Mouse (Mus musculus) lung, embryonic 14.5 days (tissue): Measurements from ENCODE around the gene Dgkh. TPM values are rescaled to one million over a fixed set of nuclear protein-coding genes. Genes with fewer than 3 reads are reported as not detected.

Source experiments
- ATAC-seq: fragments of 200-750 bp; cut with Nextera tagmentation; 2 replicates; pipeline ENCODE4 v1.8.0; 2017; ENCODE audit warnings: mild to moderate bottlenecking, moderate TSS enrichment, moderate library complexity; ENCODE audit not compliant: insufficient read depth
- DNase-seq: peaks from one replicate; pipeline ENCODE4 v3.0.0-alpha.2; 2015
- H3K27ac ChIP-seq: fragments of 300-500 bp; sonication (generic); 2 replicates; pipeline ENCODE4 v1.5.1; 2014; ENCODE audit warnings: low read depth, mild to moderate bottlenecking, moderate library complexity
- H3K27me3 ChIP-seq: fragments of 300-500 bp; sonication (generic); 2 replicates; pipeline ENCODE4 v1.6.1; 2014; ENCODE audit warnings: low read length, control low read depth; ENCODE audit not compliant: insufficient read depth
- H3K36me3 ChIP-seq: fragments of 300-500 bp; sonication (generic); 2 replicates; pipeline ENCODE4 v1.6.1; 2014; ENCODE audit warnings: control low read depth; ENCODE audit not compliant: insufficient read depth
- H3K4me1 ChIP-seq: fragments of 300-500 bp; sonication (generic); 2 replicates; pipeline ENCODE4 v1.6.1; 2014; ENCODE audit warnings: antibody characterized with exemption, control low read depth; ENCODE audit not compliant: insufficient read depth
- H3K4me2 ChIP-seq: fragments of 300-500 bp; sonication (generic); 2 replicates; pipeline ENCODE4 v1.6.1; 2014; ENCODE audit warnings: mild to moderate bottlenecking
- H3K4me3 ChIP-seq: fragments of 300-500 bp; sonication (generic); 2 replicates; pipeline ENCODE4 v1.5.1; 2014; ENCODE audit warnings: low read depth, low read length
- H3K9ac ChIP-seq: fragments of 300-500 bp; sonication (generic); 2 replicates; pipeline ENCODE4 v1.6.1; 2014
- H3K9me3 ChIP-seq: fragments of 300-500 bp; sonication (generic); 2 replicates; pipeline ENCODE4 v1.6.1; 2016; ENCODE audit warnings: low read depth, low read length, control low read depth
- CTCF ChIP-seq: IDR thresholded peaks from 2 replicates; pipeline ENCODE4 v1.5.1; 2016; ENCODE audit warnings: antibody characterized with exemption, low read depth
- WGBS: fragments of 180-500 bp; shearing (Covaris S2); extraction: QIAGEN DNeasy Blood & Tissue Kit; methylation state at CpG from one replicate; pipeline ENCODE4 v1.1.7; 2014; 5-methylcytosine and 5-hydroxymethylcytosine counted together
- polyA plus RNA-seq: library from polyadenylated mRNA; unstranded; fragments of >200 nt; fragmentation: Nextera tagmentation; extraction: Ambion mirVana; gene quantifications from 2 replicates; pipeline ENCODE4 v1.2.1, GENCODE M21; 2014

Gene Dgkh
- polyA plus RNA-seq, 1 experiment from 2014 or later, result 3.4 TPM

DNA sequence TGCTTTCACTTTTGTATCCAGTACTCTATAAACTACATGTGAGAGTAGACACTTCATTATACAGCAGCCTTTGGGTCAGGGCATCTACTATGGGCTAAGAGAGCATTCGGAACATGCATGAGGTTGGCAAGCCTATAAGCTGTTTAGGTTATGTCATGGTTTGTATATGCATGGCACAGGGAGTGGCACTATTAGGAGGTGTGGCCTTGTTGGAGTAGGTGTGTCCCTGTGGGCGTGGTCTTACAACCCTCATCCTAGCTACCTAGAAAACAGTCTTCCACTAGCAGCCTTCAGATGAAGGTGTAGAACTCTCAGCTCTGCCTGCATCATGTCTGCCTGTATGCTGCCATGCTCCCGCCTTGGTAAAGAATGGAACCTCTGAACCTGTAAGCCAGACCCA lies 139.6 kb downstream of the Dgkh start:
- Histone ChIP-seq H3K36me3 (peaks cover 2% of the 10 kb centered on the region; the same call in 1 of the 2 replicates), H3K9ac (no peak overlapping the region), H3K4me3 (no peak overlapping the region), H3K4me2 (no peak overlapping the region), H3K27me3 (no peaks in the 10 kb centered on the region), H3K9me3 (no peaks in the 10 kb centered on the region), H3K27ac (no peak overlapping the region), H3K4me1 (no peaks in the 10 kb centered on the region)
- DNase-seq, result no peak
- ATAC-seq, result no peak
- WGBS, result 88% methylated on average over 3 of the region's 3 CpGs
- no peak for TF ChIP-seq CTCF

DNA sequence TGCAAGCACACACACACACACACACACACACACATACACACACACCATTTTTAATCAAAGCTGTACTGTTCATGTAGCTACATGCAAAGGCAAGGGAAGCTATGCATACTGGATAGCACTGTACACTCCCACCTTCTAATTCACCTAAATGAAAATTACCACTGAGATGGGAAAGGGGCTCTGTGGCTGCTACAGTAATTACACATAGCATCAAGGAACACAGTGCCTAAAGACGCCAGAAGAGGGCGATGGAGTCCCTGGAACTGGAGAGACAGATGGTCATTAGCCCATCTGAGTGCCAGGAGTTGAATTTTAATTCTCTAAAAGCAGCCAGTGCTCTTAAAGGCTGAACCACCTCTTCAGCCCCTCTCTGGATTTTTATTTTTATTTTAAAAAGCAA lies 142.2 kb downstream of the Dgkh start:
- Histone ChIP-seq H3K9ac (no peak overlapping the region), H3K27ac (no peak overlapping the region), H3K9me3 (no peaks in the 10 kb centered on the region), H3K4me2 (no peak overlapping the region), H3K4me1 (no peaks in the 10 kb centered on the region), H3K36me3 (peaks cover 9% of the 10 kb centered on the region; the same call in 1 of the 2 replicates), H3K4me3 (no peak overlapping the region), H3K27me3 (no peaks in the 10 kb centered on the region)
- 7% methylated on average over 2 of the region's 2 CpGs for WGBS
- DNase-seq, result peak; percentile 80
- TF ChIP-seq CTCF, result peak; percentile 63
- no peak for ATAC-seq

DNA sequence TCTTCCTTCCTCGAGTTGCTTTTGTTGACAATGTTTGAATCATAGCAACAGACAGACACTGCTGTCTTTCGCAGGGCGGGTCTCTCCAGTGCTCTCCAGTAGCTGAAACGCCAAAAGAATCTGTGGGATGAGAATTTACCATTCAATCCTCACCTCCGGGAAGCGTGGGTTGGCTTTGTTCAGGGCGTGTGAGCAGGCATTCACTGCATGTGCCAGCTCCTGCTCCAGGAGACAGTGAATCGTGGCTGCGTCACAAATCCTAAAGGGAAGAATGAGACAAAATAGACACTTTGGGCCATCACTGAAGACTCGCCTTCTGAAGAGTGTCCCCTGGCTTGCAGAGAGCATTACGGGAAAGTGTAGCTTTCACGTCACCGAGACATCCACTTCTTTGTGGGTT lies 148.4 kb downstream of the Dgkh start:
- H3K4me3 ChIP-seq, result no peak overlapping the region
- H3K27me3 ChIP-seq, result no peaks in the 10 kb centered on the region
- no peaks in the 10 kb centered on the region for H3K9me3 ChIP-seq
- WGBS, result 89% methylated on average over 13 of the region's 13 CpGs
- H3K36me3 ChIP-seq, result peaks cover 32% of the 10 kb centered on the region; the same call in 1 of the 2 replicates
- DNase-seq (no peak), ATAC-seq (no peak)
- no peak for TF ChIP-seq CTCF
- H3K4me2 ChIP-seq, result no peak overlapping the region
- no peaks in the 10 kb centered on the region for H3K4me1 ChIP-seq
- no peak overlapping the region for H3K27ac ChIP-seq
- no peak overlapping the region for H3K9ac ChIP-seq

DNA sequence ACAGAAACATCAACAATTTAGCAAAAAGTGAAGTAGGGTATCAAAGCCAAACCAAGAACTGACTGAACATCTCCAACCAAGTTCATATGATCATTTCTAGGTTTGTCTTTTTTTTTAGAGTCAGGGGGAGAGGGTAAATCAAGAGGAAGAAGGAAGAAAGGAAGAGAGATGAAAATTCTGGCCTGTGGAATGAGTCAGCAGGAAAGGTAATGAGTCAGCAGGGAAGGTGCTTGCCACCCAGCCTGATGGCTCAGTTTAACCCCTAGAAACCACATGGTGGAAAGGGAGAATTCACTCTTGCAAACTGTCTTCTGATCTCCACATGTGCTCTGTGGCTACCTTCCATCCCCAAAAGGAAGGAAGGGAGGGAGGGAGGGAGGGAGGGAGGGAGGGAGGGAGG lies 149.4 kb downstream of the Dgkh start:
- no peak for TF ChIP-seq CTCF
- Histone ChIP-seq H3K9ac (no peak overlapping the region), H3K4me1 (no peaks in the 10 kb centered on the region), H3K9me3 (no peaks in the 10 kb centered on the region), H3K4me2 (no peak overlapping the region), H3K27ac (no peak overlapping the region), H3K36me3 (peaks cover 38% of the 10 kb centered on the region; the same call in 1 of the 2 replicates), H3K4me3 (no peak overlapping the region), H3K27me3 (no peaks in the 10 kb centered on the region)
- no peak for ATAC-seq
- DNase-seq, result no peak

DNA sequence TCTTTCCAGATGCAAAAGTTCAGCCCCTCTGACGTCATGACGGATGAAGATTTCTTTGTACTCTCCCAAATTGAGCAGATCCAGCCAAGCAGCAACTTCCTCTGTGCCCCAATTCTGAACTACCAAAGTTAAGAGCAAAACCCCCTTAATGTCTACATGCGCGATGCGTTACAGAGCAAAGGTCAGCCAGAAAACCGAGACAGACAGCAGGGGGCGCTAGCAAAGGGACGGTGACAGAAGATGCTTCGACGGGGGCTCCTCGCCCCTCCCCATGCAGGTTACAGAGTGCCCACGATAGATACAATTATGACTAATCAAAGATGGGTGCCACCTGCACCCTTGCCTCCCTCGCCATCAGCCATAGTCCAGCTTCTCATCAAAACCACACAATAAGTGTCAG lies 156.7 kb downstream of the Dgkh start:
- no peak overlapping the region for H3K9ac ChIP-seq
- H3K4me1 ChIP-seq, result no peaks in the 10 kb centered on the region
- no peaks in the 10 kb centered on the region for H3K27me3 ChIP-seq
- H3K36me3 ChIP-seq, result peaks cover 19% of the 10 kb centered on the region
- no peaks in the 10 kb centered on the region for H3K9me3 ChIP-seq
- H3K27ac ChIP-seq, result no peak overlapping the region
- H3K4me3 ChIP-seq, result no peak overlapping the region
- no peak overlapping the region for H3K4me2 ChIP-seq
- WGBS, result 73% methylated on average over 13 of the region's 13 CpGs
- ATAC-seq (no peak), DNase-seq (no peak)
- peak; percentile 34; the same call in 1 of the 2 replicates for TF ChIP-seq CTCF

DNA sequence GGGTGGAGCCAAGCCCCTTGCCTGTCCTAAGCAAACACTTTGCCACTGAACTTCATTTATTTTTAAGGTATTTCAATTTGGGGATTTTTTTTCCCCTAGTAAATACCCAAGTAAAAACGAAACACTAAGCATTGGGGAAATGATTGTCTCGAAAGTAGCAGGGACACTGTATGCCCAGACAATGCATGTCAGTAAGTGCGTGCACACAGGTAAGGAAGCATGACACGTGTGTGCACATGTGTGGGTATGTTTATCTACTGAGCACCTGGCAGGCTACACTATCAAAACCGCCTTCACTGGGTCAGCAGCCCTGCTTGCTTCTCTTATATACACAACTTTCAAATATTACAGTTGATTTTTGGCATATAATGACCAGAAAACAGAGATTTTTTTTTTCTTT lies 164.2 kb downstream of the Dgkh start:
- no peak for ATAC-seq
- DNase-seq, result no peak
- H3K36me3 ChIP-seq, result peaks cover 16% of the 10 kb centered on the region; the same call in 1 of the 2 replicates
- H3K4me1 ChIP-seq, result no peaks in the 10 kb centered on the region
- H3K27ac ChIP-seq, result no peak overlapping the region
- no peaks in the 10 kb centered on the region for H3K9me3 ChIP-seq
- no peak overlapping the region for H3K4me3 ChIP-seq
- no peak for TF ChIP-seq CTCF
- 85% methylated on average over 5 of the region's 5 CpGs for whole genome bisulfite sequencing
- H3K4me2 ChIP-seq, result no peak overlapping the region
- H3K27me3 ChIP-seq, result no peaks in the 10 kb centered on the region
- no peak overlapping the region for H3K9ac ChIP-seq

DNA sequence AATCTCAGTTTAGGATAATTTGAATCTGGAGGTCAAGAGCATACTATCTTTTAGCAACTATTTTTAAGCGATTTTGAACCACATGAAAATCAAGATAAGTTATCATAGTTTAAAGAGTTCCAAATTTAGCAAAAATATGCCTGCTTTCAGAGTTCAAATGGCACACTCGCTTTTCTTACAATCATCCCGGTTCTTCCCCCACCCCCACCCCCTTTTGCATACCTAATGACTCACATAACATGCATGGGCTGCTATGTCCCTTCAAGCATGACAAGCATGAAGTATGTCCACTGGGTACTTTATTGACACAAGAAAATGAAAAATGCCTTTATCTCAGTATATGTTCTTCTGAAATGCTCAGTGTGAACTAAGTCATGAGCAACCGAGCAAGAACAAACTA lies 166.1 kb downstream of the Dgkh start:
- 71% methylated on average over 4 of the region's 4 CpGs for WGBS
- TF ChIP-seq CTCF, result no peak
- Histone ChIP-seq H3K4me1 (no peaks in the 10 kb centered on the region), H3K4me3 (no peak overlapping the region), H3K27me3 (no peaks in the 10 kb centered on the region), H3K36me3 (peaks cover 13% of the 10 kb centered on the region; the same call in 1 of the 2 replicates), H3K9ac (no peak overlapping the region), H3K4me2 (no peak overlapping the region), H3K9me3 (no peaks in the 10 kb centered on the region), H3K27ac (no peak overlapping the region)
- DNase-seq (no peak), ATAC-seq (no peak)

DNA sequence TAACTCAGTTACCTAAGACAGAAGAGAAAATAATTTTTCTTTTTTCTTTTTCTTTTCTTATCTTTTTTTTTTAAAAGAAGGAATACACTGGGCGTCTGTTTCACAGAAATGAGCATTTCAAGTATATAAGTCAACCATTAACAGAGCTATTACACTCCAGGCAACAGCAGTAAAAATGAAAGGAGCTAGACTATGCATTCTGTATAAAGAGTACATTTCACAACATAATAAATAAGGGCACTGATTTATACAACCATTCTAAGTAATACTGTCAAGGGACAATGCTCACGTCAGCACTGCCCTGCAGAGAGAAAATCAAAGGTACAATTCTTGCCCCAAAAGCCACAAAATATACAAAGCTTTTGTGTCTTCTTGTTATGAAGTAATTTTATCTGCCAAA lies 168.3 kb downstream of the Dgkh start:
- Histone ChIP-seq H3K36me3 (peaks cover 8% of the 10 kb centered on the region; the same call in 1 of the 2 replicates), H3K9me3 (no peaks in the 10 kb centered on the region), H3K27me3 (no peaks in the 10 kb centered on the region), H3K27ac (no peak overlapping the region), H3K9ac (no peak overlapping the region), H3K4me1 (no peaks in the 10 kb centered on the region), H3K4me3 (no peak overlapping the region), H3K4me2 (no peak overlapping the region)
- ATAC-seq (no peak), DNase-seq (no peak)
- 65% methylated on average over 2 of the region's 2 CpGs for WGBS
- no peak for TF ChIP-seq CTCF
